Mouse (Mus musculus) MEL (cell line): Measurements from ENCODE around the gene Sapcd1. TPM values are rescaled to one million over a fixed set of nuclear protein-coding genes. Genes with fewer than 3 reads are reported as not detected.

Experiments used
- DNase-seq: peaks from one replicate; pipeline ENCODE4 v3.0.0; 2011; ENCODE audit warnings: low read depth, low spot score
- H3K27ac ChIP-seq: 2 replicates; pipeline ENCODE4 v1.5.1; 2012; ENCODE audit warnings: low read depth, mild to moderate bottlenecking, control low read depth, low read length, moderate library complexity; ENCODE audit not compliant: control insufficient read depth
- H3K27me3 ChIP-seq, 2 experiments: fragments of 150-350 bp in 1 of 2; sonication (generic) in 1 of 2; 2 replicates each; pipeline ENCODE4 v1.6.1; 2012; ENCODE audit warnings: low read length in 2 of 2, mild to moderate bottlenecking in 2 of 2, improper control_type of control experiment in 1 of 2, moderate library complexity in 1 of 2; ENCODE audit not compliant: insufficient read depth in 2 of 2, control insufficient read depth in 1 of 2
- H3K36me3 ChIP-seq, 2 experiments: 2 replicates each; pipeline ENCODE4 v1.6.1; 2012 to 2014; ENCODE audit warnings: low read length in 2 of 2, improper control_type of control experiment in 1 of 2, inconsistent platforms in 1 of 2, mild to moderate bottlenecking in 1 of 2; ENCODE audit not compliant: insufficient read depth in 2 of 2, control insufficient read depth in 1 of 2
- H3K4me1 ChIP-seq, 2 experiments: fragments of 150-350 bp in 1 of 2; sonication (generic) in 1 of 2; 2 replicates each; pipeline ENCODE4 v1.6.1; 2012; ENCODE audit warnings: low read length in 2 of 2, improper control_type of control experiment in 1 of 2, mild to moderate bottlenecking in 1 of 2; ENCODE audit not compliant: insufficient read depth in 2 of 2, control insufficient read depth in 1 of 2
- H3K4me3 ChIP-seq, 2 experiments: fragments of 150-350 bp in 1 of 2; sonication (generic) in 1 of 2; 2 replicates each; pipeline ENCODE4 v1.5.1; 2012; ENCODE audit warnings: low read depth in 2 of 2, low read length in 2 of 2, mild to moderate bottlenecking in 2 of 2, moderate library complexity in 2 of 2, control low read depth in 1 of 2, improper control_type of control experiment in 1 of 2; ENCODE audit not compliant: control insufficient read depth in 1 of 2, insufficient read depth in 1 of 2
- H3K79me2 ChIP-seq: 2 replicates; pipeline ENCODE4 v1.6.1; 2012; ENCODE audit warnings: mild to moderate bottlenecking, low read length, moderate library complexity; ENCODE audit not compliant: control insufficient read depth, poor library complexity, insufficient read depth
- H3K9ac ChIP-seq: 2 replicates; pipeline ENCODE4 v1.6.1; 2012; ENCODE audit warnings: low read depth, mild to moderate bottlenecking, control low read depth, low read length, moderate library complexity; ENCODE audit not compliant: control insufficient read depth, poor library complexity, severe bottlenecking
- H3K9me3 ChIP-seq: fragments of 150-350 bp; sonication (generic); replicated peaks from 2 replicates; pipeline ENCODE4 v1.6.1; 2012; ENCODE audit warnings: mild to moderate bottlenecking, low read length, improper control_type of control experiment, moderate library complexity; ENCODE audit not compliant: insufficient read depth
- CHD2 ChIP-seq: IDR thresholded peaks from 2 replicates; pipeline ENCODE4 v1.6.1; 2011; ENCODE audit warnings: low read length, improper control_type of control experiment
- ETS1 ChIP-seq: IDR thresholded peaks from 2 replicates; pipeline ENCODE4 v1.6.1; 2012; ENCODE audit warnings: low read depth, mild to moderate bottlenecking, inconsistent platforms, low read length, improper control_type of control experiment, moderate library complexity
- GABPA ChIP-seq: IDR thresholded peaks from 2 replicates; pipeline ENCODE4 v1.6.1; 2012; ENCODE audit warnings: low read depth, mild to moderate bottlenecking, inconsistent platforms, low read length, improper control_type of control experiment, moderate library complexity
- GATA1 ChIP-seq: IDR thresholded peaks from 2 replicates; pipeline ENCODE4 v1.6.1; 2011; ENCODE audit warnings: low read depth, low read length, improper control_type of control experiment
- JUND ChIP-seq: IDR thresholded peaks from 2 replicates; pipeline ENCODE4 v1.6.1; 2011; ENCODE audit warnings: low read depth, mild to moderate bottlenecking, improper control_type of control experiment, low read length
- KAT2A ChIP-seq: conservative IDR thresholded peaks from 2 replicates; pipeline ENCODE4 v1.6.1; 2012; ENCODE audit warnings: low read depth, low read length, improper control_type of control experiment, inconsistent platforms
- MAZ ChIP-seq: IDR thresholded peaks from 2 replicates; pipeline ENCODE4 v1.6.1; 2012; ENCODE audit warnings: low read depth, mild to moderate bottlenecking, inconsistent platforms, low read length, improper control_type of control experiment
- MEF2A ChIP-seq: IDR thresholded peaks from 2 replicates; pipeline ENCODE4 v1.6.1; 2014; ENCODE audit warnings: low read depth, mild to moderate bottlenecking, inconsistent platforms, low read length, improper control_type of control experiment; ENCODE audit not compliant: poor library complexity, insufficient replicate concordance, severe bottlenecking; ENCODE audit errors: extremely low read depth
- MXI1 ChIP-seq: IDR thresholded peaks from 2 replicates; pipeline ENCODE4 v1.6.1; 2011; ENCODE audit warnings: mild to moderate bottlenecking, low read depth, low read length, improper control_type of control experiment
- MYB ChIP-seq: IDR thresholded peaks from 2 replicates; pipeline ENCODE4 v1.6.1; 2011; ENCODE audit warnings: mild to moderate bottlenecking, low read depth, low read length, improper control_type of control experiment
- MYC ChIP-seq: IDR thresholded peaks from 2 replicates; pipeline ENCODE4 v1.6.1; 2011; ENCODE audit warnings: low read depth, mild to moderate bottlenecking, low read length, improper control_type of control experiment, moderate library complexity
- NELFE ChIP-seq: IDR thresholded peaks from 2 replicates; pipeline ENCODE4 v1.6.1; 2011; ENCODE audit warnings: low read depth, low read length, improper control_type of control experiment
- NRF1 ChIP-seq: IDR thresholded peaks from 2 replicates; pipeline ENCODE4 v1.6.1; 2014; ENCODE audit warnings: low read depth, mild to moderate bottlenecking, inconsistent platforms, low read length, improper control_type of control experiment, moderate library complexity; ENCODE audit not compliant: poor library complexity, insufficient read depth, severe bottlenecking
- RAD21 ChIP-seq: IDR thresholded peaks from 2 replicates; pipeline ENCODE4 v1.6.1; 2011; ENCODE audit warnings: mild to moderate bottlenecking, low read depth, low read length, improper control_type of control experiment
- RCOR1 ChIP-seq: IDR thresholded peaks from 2 replicates; pipeline ENCODE4 v1.6.1; 2012; ENCODE audit warnings: low read depth, mild to moderate bottlenecking, inconsistent platforms, low read length, improper control_type of control experiment
- SMC3 ChIP-seq: IDR thresholded peaks from 2 replicates; pipeline ENCODE4 v1.6.1; 2011; ENCODE audit warnings: low read depth, low read length, improper control_type of control experiment
- TBP ChIP-seq: IDR thresholded peaks from 2 replicates; pipeline ENCODE4 v1.8.0; 2011; ENCODE audit warnings: low read depth, low read length, improper control_type of control experiment
- TCF12 ChIP-seq: IDR thresholded peaks from 2 replicates; pipeline ENCODE4 v1.6.1; 2014; ENCODE audit warnings: low read depth, mild to moderate bottlenecking, inconsistent platforms, low read length, improper control_type of control experiment, moderate library complexity
- UBTF ChIP-seq: IDR thresholded peaks from 2 replicates; pipeline ENCODE4 v1.6.1; 2012; ENCODE audit warnings: low read depth, mild to moderate bottlenecking, inconsistent platforms, low read length, improper control_type of control experiment, moderate library complexity, borderline replicate concordance; ENCODE audit not compliant: insufficient read depth
- USF1 ChIP-seq: IDR thresholded peaks from 2 replicates; pipeline ENCODE4 v1.6.1; 2014; ENCODE audit warnings: low read depth, mild to moderate bottlenecking, inconsistent platforms, low read length, improper control_type of control experiment, moderate library complexity
- USF2 ChIP-seq, 2 experiments: IDR thresholded peaks; 2 replicates each; pipeline ENCODE4 v1.6.1; 2011 to 2012; ENCODE audit warnings: improper control_type of control experiment in 2 of 2, low read length in 2 of 2, borderline replicate concordance in 1 of 2, inconsistent platforms in 1 of 2, low read depth in 1 of 2, mild to moderate bottlenecking in 1 of 2; ENCODE audit not compliant: insufficient read depth in 1 of 2
- ZC3H11A ChIP-seq: IDR thresholded peaks from 2 replicates; pipeline ENCODE4 v1.6.1; 2012; ENCODE audit warnings: low read depth, mild to moderate bottlenecking, inconsistent platforms, low read length, improper control_type of control experiment
- ZKSCAN1 ChIP-seq: IDR thresholded peaks from 2 replicates; pipeline ENCODE4 v1.6.1; 2012; ENCODE audit warnings: low read depth, mild to moderate bottlenecking, inconsistent platforms, low read length, improper control_type of control experiment, moderate library complexity
- ZNF384 ChIP-seq: IDR thresholded peaks from 2 replicates; pipeline ENCODE4 v1.6.1; 2012; ENCODE audit warnings: low read depth, mild to moderate bottlenecking, inconsistent platforms, low read length, improper control_type of control experiment
- polyA plus RNA-seq, 2 experiments: library from polyadenylated mRNA; stranded (reverse) in 1 of 2; unstranded in 1 of 2; fragments of >175 nt in 1 of 2; fragments of >200 nt in 1 of 2; gene quantifications; 2 replicates each; pipeline versions ENCODE4 v1.2.1 to v1.2.4; 2012; ENCODE audit warnings: low replicate concordance in 2 of 2, low read depth in 1 of 2; ENCODE audit not compliant: insufficient read length in 2 of 2, insufficient read depth in 1 of 2, missing spikeins in 1 of 2
- total RNA-seq: library from RNA; depleted of rRNA; stranded (reverse); fragments of 300-350 nt; gene quantifications from 2 replicates; pipeline ENCODE4 v1.2.3, GENCODE M21; 2012

Sapcd1 gene
- total and polyA plus RNA-seq, 3 experiments, result 124 to 164 TPM; not detected in 1

DNA sequence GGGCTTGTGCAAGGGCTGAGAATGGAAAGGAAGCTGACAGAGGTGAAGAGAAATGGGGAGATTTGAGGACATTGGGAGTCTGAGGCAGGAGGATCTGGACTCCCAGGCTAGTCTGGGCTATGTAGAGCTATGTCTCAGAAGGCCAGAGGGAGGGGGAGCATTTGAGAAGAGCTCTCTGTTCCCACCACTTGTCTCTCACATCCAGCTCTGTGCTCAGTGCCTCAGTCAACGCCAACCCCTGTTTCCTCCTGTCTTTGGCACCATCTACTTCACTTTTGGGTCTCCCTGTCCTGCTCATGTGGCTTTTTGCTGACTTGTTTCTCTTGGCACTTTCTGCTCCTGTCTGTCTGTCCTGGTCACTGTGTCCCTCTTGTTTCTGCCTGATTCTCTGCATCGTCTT, 49.5 kb upstream of the Sapcd1 start:
- DNase-seq, result no peak
- no peak overlapping the region for H3K4me3 ChIP-seq
- no peak for TF ChIP-seq MAZ
- no peak overlapping the region for H3K27ac ChIP-seq
- H3K9ac ChIP-seq, result no peak overlapping the region
- H3K79me2 ChIP-seq, result no peaks in the 10 kb centered on the region
- H3K27me3 ChIP-seq, result no peaks in the 10 kb centered on the region
- no peaks in the 10 kb centered on the region for H3K9me3 ChIP-seq
- H3K36me3 ChIP-seq, result peaks cover 0 to 21% of the 10 kb centered on the region in 2 experiments; a peak in 2 of 4 replicates
- peaks cover 15 to 24% of the 10 kb centered on the region in 2 experiments for H3K4me1 ChIP-seq

DNA sequence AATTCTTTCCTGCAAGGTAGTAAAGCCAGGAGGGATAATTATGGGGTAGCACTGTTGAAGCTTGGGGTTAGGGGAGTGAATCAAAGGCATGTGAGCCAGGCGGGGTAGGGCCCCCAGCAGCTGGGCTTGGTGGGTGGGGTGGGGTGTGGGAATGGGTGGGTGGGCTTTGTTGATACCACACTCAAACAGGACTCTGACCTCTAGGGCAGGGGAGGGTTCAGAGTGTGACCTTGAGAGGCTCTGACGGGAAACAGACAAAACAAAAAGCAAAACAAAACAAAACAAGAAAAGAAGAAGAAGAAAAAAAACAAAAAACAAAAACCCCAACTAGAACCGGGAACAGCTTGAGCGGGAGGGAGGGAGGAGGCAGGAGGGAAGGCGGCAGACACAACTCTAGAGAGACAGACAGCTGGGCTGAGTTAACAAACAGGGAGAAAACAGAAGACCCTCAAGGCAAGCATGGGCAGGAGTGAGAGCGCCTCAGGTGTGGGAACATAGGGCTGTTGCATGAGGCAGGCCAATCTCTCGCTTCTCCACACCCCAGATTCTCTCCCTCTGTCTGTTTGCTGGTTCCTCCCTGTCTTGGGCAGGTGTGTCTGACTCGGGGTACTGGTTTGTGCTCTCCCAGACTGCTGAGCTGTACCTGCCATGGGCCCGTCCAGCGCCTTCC, 48.8 kb upstream of the Sapcd1 start, which contains the start of gene Ly6g6e:
TSS of gene Ly6g6e (plus strand) at position 396 of the 670 bp plus-strand sequence.
- Histone ChIP-seq H3K27ac (no peak within 1 kb of the TSS), H3K27me3 (no peaks in the 10 kb centered on the region), H3K36me3 (peaks cover 0 to 21% of the 10 kb centered on the region in 2 experiments; a peak in 2 of 4 replicates), H3K9ac (no peak within 1 kb of the TSS), H3K79me2 (no peaks in the 10 kb centered on the region), H3K9me3 (no peaks in the 10 kb centered on the region), H3K4me1 (peaks cover 15 to 22% of the 10 kb centered on the region in 2 experiments), H3K4me3 (no peak within 1 kb of the TSS)
- TF ChIP-seq JUND, result no peak
- no peak for TF ChIP-seq USF1
- TF ChIP-seq KAT2A, result no peak
- TF ChIP-seq GABPA, result no peak
- no peak for TF ChIP-seq RCOR1
- TF ChIP-seq SMC3, result no peak
- no peak for TF ChIP-seq CHD2
- TF ChIP-seq ETS1, result no peak
- DNase-seq, result no peak

DNA sequence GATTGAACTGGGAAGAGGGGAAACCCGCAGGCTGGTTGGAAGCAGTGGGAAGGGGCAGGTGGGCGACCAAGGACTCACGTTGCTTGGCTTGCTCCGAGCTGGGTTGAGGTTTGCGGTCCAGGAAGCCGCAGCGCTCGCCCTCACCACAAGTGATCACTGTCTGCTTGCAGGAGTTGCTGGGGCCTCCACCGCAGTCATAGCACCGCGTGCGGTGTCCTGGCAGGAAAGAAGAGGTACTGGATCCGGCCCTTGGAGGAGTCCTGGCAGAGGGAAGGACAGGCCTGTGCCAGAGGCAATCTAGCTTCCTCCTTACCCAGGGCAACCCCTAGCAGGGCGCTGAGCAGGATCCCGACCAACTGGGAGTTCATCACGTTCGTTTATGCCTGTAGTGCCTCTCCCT, 46.3 kb upstream of the Sapcd1 start:
- no peak overlapping the region for H3K27ac ChIP-seq
- peaks cover 0 to 4% of the 10 kb centered on the region in 2 experiments; a peak in 2 of 4 replicates for H3K36me3 ChIP-seq
- H3K27me3 ChIP-seq, result no peaks in the 10 kb centered on the region
- no peak overlapping the region for H3K4me3 ChIP-seq
- no peak overlapping the region for H3K9ac ChIP-seq
- no peaks in the 10 kb centered on the region for H3K79me2 ChIP-seq
- no peaks in the 10 kb centered on the region for H3K9me3 ChIP-seq
- no peak for TF ChIP-seq TCF12
- no peak for TF ChIP-seq ZKSCAN1
- TF ChIP-seq TBP, result no peak
- no peak for TF ChIP-seq ETS1
- no peak for TF ChIP-seq UBTF
- no peak for TF ChIP-seq MEF2A
- TF ChIP-seq JUND, result no peak
- TF ChIP-seq ZC3H11A, result no peak
- no peak for TF ChIP-seq GATA1
- no peak for TF ChIP-seq CHD2
- TF ChIP-seq NRF1, result no peak
- no peak for TF ChIP-seq ZNF384
- no peak for TF ChIP-seq MXI1
- TF ChIP-seq NELFE, result no peak
- TF ChIP-seq USF2 (IDR thresholded peaks at IDR 0.05; ENCODE audit: borderline replicate concordance in 1 of 2, insufficient read depth in 1 of 2, low read depth in 1 of 2, low read length in 2 of 2), result no peak
- TF ChIP-seq MYC, result no peak
- no peak for TF ChIP-seq MAZ
- TF ChIP-seq RAD21, result no peak
- TF ChIP-seq MYB, result no peak
- peaks cover 2 to 11% of the 10 kb centered on the region in 2 experiments; a peak in 2 of 4 replicates for H3K4me1 ChIP-seq
- no peak for DNase-seq
